Mouse (Mus musculus) cortical plate, adult 2 months (tissue): ENCODE measurements around the gene Scrt2.

Experiments
- CTCF ChIP-seq: fragments of 200-500 bp; IDR thresholded peaks from 2 replicates; pipeline ENCODE4 v1.5.1; 2011; ENCODE audit warnings: mild to moderate bottlenecking, control low read depth, low read length; ENCODE audit not compliant: insufficient read depth; ENCODE audit errors: extremely low read depth
- POLR2A ChIP-seq: fragments of 200-500 bp; IDR thresholded peaks from 2 replicates; pipeline ENCODE4 v1.6.1; 2011; ENCODE audit warnings: mild to moderate bottlenecking, low read length, control low read depth; ENCODE audit not compliant: insufficient read depth; ENCODE audit errors: extremely low read depth

GRCm38 (mm10) chr2:152084298-152084697 is 3.0 kb downstream of the Scrt2 start:
- TF ChIP-seq POLR2A = no peak
- no peak for TF ChIP-seq CTCF
